Mouse (Mus musculus) induced T-regulatory cell, adult 2 months (primary cell): Measurements from ENCODE around the gene Padi4.

Experiments
- DNase-seq: peaks from one replicate; pipeline ENCODE4 v3.0.0-alpha.2; 2012; ENCODE audit warnings: low read depth

Gene Padi4

GRCm38 (mm10) chr4:140788264-140788663 lies 14.2 kb upstream of the Padi4 start:
- no peak for DNase-seq

GRCm38 (mm10) chr4:140787414-140787813 lies 13.4 kb upstream of the Padi4 start:
- DNase-seq, result no peak

- DNase-seq, result no peak
These were observed 11.2 kb upstream of the Padi4 start for GRCm38 (mm10) chr4:140785217-140785616.

- no peak for DNase-seq
These were observed 10.4 kb upstream of the Padi4 start for GRCm38 (mm10) chr4:140784292-140784945.

- no peak for DNase-seq
These were observed 8.8 kb upstream of the Padi4 start for GRCm38 (mm10) chr4:140782821-140783220.

- DNase-seq, result no peak
These were observed 6.5 kb upstream of the Padi4 start for GRCm38 (mm10) chr4:140780507-140780906.

- DNase-seq, result no peak
These were observed 5.9 kb upstream of the Padi4 start for GRCm38 (mm10) chr4:140779803-140780397.

- DNase-seq, result peak; percentile 27
These were observed 2.6 kb upstream of the Padi4 start for GRCm38 (mm10) chr4:140776623-140777022.

GRCm38 (mm10) chr4:140775876-140776275 lies 1.8 kb upstream of the Padi4 start:
- DNase-seq, result peak; percentile 15

- DNase-seq, result no peak
These were observed 857 bp upstream of the Padi4 start for GRCm38 (mm10) chr4:140774893-140775292.

GRCm38 (mm10) chr4:140771091-140771490 lies 2.9 kb downstream of the Padi4 start:
- no peak for DNase-seq

GRCm38 (mm10) chr4:140770433-140770832 lies 3.6 kb downstream of the Padi4 start:
- DNase-seq, result no peak

GRCm38 (mm10) chr4:140768973-140769372 lies 5.1 kb downstream of the Padi4 start:
- no peak for DNase-seq

- no peak for DNase-seq
These were observed 8.1 kb downstream of the Padi4 start for GRCm38 (mm10) chr4:140765936-140766335.

- DNase-seq, result peak; percentile 74
These were observed 10.9 kb downstream of the Padi4 start for GRCm38 (mm10) chr4:140763158-140763557.

- no peak for DNase-seq
These were observed 12.4 kb downstream of the Padi4 start for GRCm38 (mm10) chr4:140761601-140762000.

GRCm38 (mm10) chr4:140755811-140756210 lies 18.2 kb downstream of the Padi4 start:
- DNase-seq, result no peak

- DNase-seq, result no peak
These were observed 20.7 kb downstream of the Padi4 start for GRCm38 (mm10) chr4:140753366-140753765.

- peak; percentile 69 for DNase-seq
These were observed 23.7 kb downstream of the Padi4 start for GRCm38 (mm10) chr4:140750328-140750727.

GRCm38 (mm10) chr4:140747978-140748377 lies 26.1 kb downstream of the Padi4 start:
- no peak for DNase-seq

- peak; percentile 56 for DNase-seq
These were observed 29.4 kb downstream of the Padi4 start for GRCm38 (mm10) chr4:140744654-140745053.

GRCm38 (mm10) chr4:140743086-140743485 lies 30.9 kb downstream of the Padi4 start:
- no peak for DNase-seq

- no peak for DNase-seq
These were observed 31.5 kb downstream of the Padi4 start, which contains the start of gene Padi6 for GRCm38 (mm10) chr4:140742543-140742942. Gene Padi6, minus strand, starts transcription at chr4:140742643.

GRCm38 (mm10) chr4:140741401-140741800 lies 32.6 kb downstream of the Padi4 start:
- DNase-seq, result no peak
